Mouse (Mus musculus): ENCODE results near the gene Mrpl48. TPM values are rescaled to one million over a fixed set of nuclear protein-coding genes. Genes with fewer than 3 reads are reported as not detected.

The Mrpl48 gene
- total and polyA plus RNA-seq, 3 experiments = 39.5 to 67.3 TPM; not detected in 1

DNA sequence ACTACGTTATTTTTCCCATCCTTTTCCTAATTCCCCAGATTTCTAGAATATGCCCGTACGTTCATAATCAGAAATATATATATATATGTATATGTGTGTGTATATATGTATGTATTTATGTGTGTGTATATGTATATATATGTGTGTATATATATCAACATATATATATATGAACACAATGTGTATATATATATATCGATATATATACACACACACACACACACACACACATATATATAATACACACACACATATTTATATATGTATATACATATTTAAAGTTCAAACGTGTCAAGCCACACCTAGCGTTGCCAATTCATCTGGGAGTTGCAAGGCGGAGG lies 17.6 kb downstream of the Mrpl48 start:
- Histone ChIP-seq H3K4me1 (ENCODE audit: control insufficient read depth in 1 of 2, insufficient read depth in 2 of 2, low read length in 2 of 2) (peaks cover 2 to 10% of the 10 kb centered on the region in 2 experiments; a peak in 3 of 4 replicates), H3K79me2 (ENCODE audit: control insufficient read depth, insufficient read depth, low read length, poor library complexity) (peaks cover 1% of the 10 kb centered on the region; the same call in 1 of the 2 replicates), H3K4me3 (ENCODE audit: control insufficient read depth in 1 of 2, insufficient read depth in 1 of 2, low read depth in 2 of 2, low read length in 2 of 2) (peak overlapping the region; percentile 82 to 94; a peak in 3 of 4 replicates), H3K36me3 (ENCODE audit: control insufficient read depth in 1 of 2, insufficient read depth in 2 of 2, low read length in 2 of 2) (peaks cover 0 to 14% of the 10 kb centered on the region in 2 experiments; a peak in 2 of 4 replicates), H3K27ac (ENCODE audit: control insufficient read depth, low read depth, low read length) (peak overlapping the region; percentile 95), H3K9me3 (replicated peaks; ENCODE audit: insufficient read depth, low read length) (no peaks in the 10 kb centered on the region), H3K9ac (ENCODE audit: control insufficient read depth, low read depth, low read length, poor library complexity, severe bottlenecking) (peak overlapping the region; percentile 85), H3K27me3 (ENCODE audit: control insufficient read depth in 1 of 2, insufficient read depth in 2 of 2, low read length in 2 of 2) (no peaks in the 10 kb centered on the region)
- TF ChIP-seq GABPA (IDR thresholded peaks at IDR 0.05; ENCODE audit: low read depth, low read length) (no peak), BHLHE40 (IDR thresholded peaks at IDR 0.05; ENCODE audit: borderline replicate concordance, low read depth, low read length) (no peak), ZC3H11A (IDR thresholded peaks at IDR 0.05; ENCODE audit: low read depth, low read length) (no peak), HCFC1 (IDR thresholded peaks at IDR 0.05; ENCODE audit: low read depth, low read length) (no peak), MYC (IDR thresholded peaks at IDR 0.05; ENCODE audit: low read depth, low read length) (no peak)
- DNase-seq (ENCODE audit: low read depth, low spot score) = no peak

- Histone ChIP-seq H3K36me3 (ENCODE audit: control insufficient read depth in 1 of 2, insufficient read depth in 2 of 2, low read length in 2 of 2) (peaks cover 0 to 14% of the 10 kb centered on the region in 2 experiments; a peak in 2 of 4 replicates), H3K9me3 (replicated peaks; ENCODE audit: insufficient read depth, low read length) (no peaks in the 10 kb centered on the region), H3K4me1 (ENCODE audit: control insufficient read depth in 1 of 2, insufficient read depth in 2 of 2, low read length in 2 of 2) (peaks cover 2 to 10% of the 10 kb centered on the region in 2 experiments; a peak in 3 of 4 replicates), H3K4me3 (ENCODE audit: control insufficient read depth in 1 of 2, insufficient read depth in 1 of 2, low read depth in 2 of 2, low read length in 2 of 2) (no peak overlapping the region), H3K27me3 (ENCODE audit: control insufficient read depth in 1 of 2, insufficient read depth in 2 of 2, low read length in 2 of 2) (no peaks in the 10 kb centered on the region), H3K27ac (ENCODE audit: control insufficient read depth, low read depth, low read length) (no peak overlapping the region), H3K79me2 (ENCODE audit: control insufficient read depth, insufficient read depth, low read length, poor library complexity) (peaks cover 1% of the 10 kb centered on the region; the same call in 1 of the 2 replicates), H3K9ac (ENCODE audit: control insufficient read depth, low read depth, low read length, poor library complexity, severe bottlenecking) (no peak overlapping the region)
- TF ChIP-seq NELFE (IDR thresholded peaks at IDR 0.05; ENCODE audit: low read depth, low read length) (no peak), GABPA (IDR thresholded peaks at IDR 0.05; ENCODE audit: low read depth, low read length) (no peak), ZC3H11A (IDR thresholded peaks at IDR 0.05; ENCODE audit: low read depth, low read length) (no peak), MAX (IDR thresholded peaks at IDR 0.05; ENCODE audit: low read length) (peak; percentile 35; the same call in 1 of the 2 replicates), GATA1 (IDR thresholded peaks at IDR 0.05; ENCODE audit: low read depth, low read length) (no peak), POLR2AphosphoS5 (IDR thresholded peaks at IDR 0.05; ENCODE audit: borderline replicate concordance, low read depth, low read length) (no peak), TAL1 (IDR thresholded peaks at IDR 0.05; ENCODE audit: low read length) (no peak)
- DNase-seq (ENCODE audit: low read depth, low spot score) = peak; percentile 28
These were observed 18.3 kb downstream of the Mrpl48 start for GRCm38 (mm10) chr7:100589816-100590215.

- H3K79me2 ChIP-seq (ENCODE audit: control insufficient read depth, insufficient read depth, low read length, poor library complexity) = no peaks in the 10 kb centered on the region; the same call in 1 of the 2 replicates
- peak overlapping the region; percentile 92 for H3K9ac ChIP-seq (ENCODE audit: control insufficient read depth, low read depth, low read length, poor library complexity, severe bottlenecking)
- peak; percentile 96 for DNase-seq (ENCODE audit: low read depth, low spot score)
- H3K4me3 ChIP-seq (ENCODE audit: control insufficient read depth in 1 of 2, insufficient read depth in 1 of 2, low read depth in 2 of 2, low read length in 2 of 2) = peak overlapping the region; percentile 90 to 95
- no peaks in the 10 kb centered on the region for H3K9me3 ChIP-seq (replicated peaks; ENCODE audit: insufficient read depth, low read length)
- no peaks in the 10 kb centered on the region for H3K27me3 ChIP-seq (ENCODE audit: control insufficient read depth in 1 of 2, insufficient read depth in 2 of 2, low read length in 2 of 2)
- peak overlapping the region; percentile 88 for H3K27ac ChIP-seq (ENCODE audit: control insufficient read depth, low read depth, low read length)
- H3K4me1 ChIP-seq (ENCODE audit: control insufficient read depth in 1 of 2, insufficient read depth in 2 of 2, low read length in 2 of 2) = peaks cover 2% of the 10 kb centered on the region in 2 experiments; a peak in 3 of 4 replicates
- peaks cover 0 to 11% of the 10 kb centered on the region in 2 experiments; a peak in 2 of 4 replicates for H3K36me3 ChIP-seq (ENCODE audit: control insufficient read depth in 1 of 2, insufficient read depth in 2 of 2, low read length in 2 of 2)
- TF ChIP-seq MEF2A (IDR thresholded peaks at IDR 0.05; ENCODE audit: extremely low read depth, insufficient replicate concordance, low read depth, low read length, poor library complexity, severe bottlenecking) = no peak
- no peak for TF ChIP-seq NRF1 (IDR thresholded peaks at IDR 0.05; ENCODE audit: insufficient read depth, low read depth, low read length, poor library complexity, severe bottlenecking)
- TF ChIP-seq JUND (IDR thresholded peaks at IDR 0.05; ENCODE audit: low read depth, low read length) = no peak
- TF ChIP-seq KAT2A (conservative IDR thresholded peaks at IDR 0.05; ENCODE audit: low read depth, low read length) = peak; percentile 70; the same call in 1 of the 2 replicates
- no peak for TF ChIP-seq MAFK (IDR thresholded peaks at IDR 0.05; ENCODE audit: borderline replicate concordance, low read depth, low read length)
- TF ChIP-seq USF1 (IDR thresholded peaks at IDR 0.05; ENCODE audit: low read depth, low read length) = no peak
- TF ChIP-seq MYB (IDR thresholded peaks at IDR 0.05; ENCODE audit: low read depth, low read length) = no peak
- no peak for TF ChIP-seq USF2 (IDR thresholded peaks at IDR 0.05; ENCODE audit: borderline replicate concordance in 1 of 2, insufficient read depth in 1 of 2, low read depth in 1 of 2, low read length in 2 of 2)
- peak; percentile 44; the same call in 1 of the 2 replicates for TF ChIP-seq MAX (IDR thresholded peaks at IDR 0.05; ENCODE audit: low read length)
- TF ChIP-seq ZC3H11A (IDR thresholded peaks at IDR 0.05; ENCODE audit: low read depth, low read length) = no peak
- TF ChIP-seq GATA1 (IDR thresholded peaks at IDR 0.05; ENCODE audit: low read depth, low read length) = no peak
- TF ChIP-seq HCFC1 (IDR thresholded peaks at IDR 0.05; ENCODE audit: low read depth, low read length) = peak; percentile 91
- no peak for TF ChIP-seq RAD21 (IDR thresholded peaks at IDR 0.05; ENCODE audit: low read depth, low read length)
- no peak for TF ChIP-seq GABPA (IDR thresholded peaks at IDR 0.05; ENCODE audit: low read depth, low read length)
- peak; percentile 30; the same call in 1 of the 2 replicates for TF ChIP-seq ELF1 (IDR thresholded peaks at IDR 0.05; ENCODE audit: low read depth, low read length)
- TF ChIP-seq CHD2 (IDR thresholded peaks at IDR 0.05; ENCODE audit: low read length) = no peak; the same call in 1 of the 2 replicates
- TF ChIP-seq SIN3A (IDR thresholded peaks at IDR 0.05; ENCODE audit: low read length) = peak; percentile 73
- TF ChIP-seq ZNF384 (IDR thresholded peaks at IDR 0.05; ENCODE audit: low read depth, low read length) = no peak
These were observed 25.3 kb downstream of the Mrpl48 start for GRCm38 (mm10) chr7:100582727-100583236.
